Mouse (Mus musculus): ENCODE data around the gene Sstr5.

GRCm38 (mm10) chr17:25520492-25520891 lies 23.4 kb upstream of the Sstr5 start:
- no peak for TF ChIP-seq GATA1 (IDR thresholded peaks at IDR 0.05; ENCODE audit: low read length)
- TF ChIP-seq TAL1 (IDR thresholded peaks at IDR 0.05; ENCODE audit: low read length), result no peak

Data from erythroblast, embryonic 14.5 days (primary cell).